Mouse (Mus musculus): ENCODE measurements around the gene Rap1a. TPM values are rescaled to one million over a fixed set of nuclear protein-coding genes. Genes with fewer than 3 reads are reported as not detected.
A peak's percentile ranks its signal among the peaks of the same experiment; 100 is the strongest.

The Rap1a gene
- polyA plus RNA-seq, 1 experiment = 6.9 TPM

DNA sequence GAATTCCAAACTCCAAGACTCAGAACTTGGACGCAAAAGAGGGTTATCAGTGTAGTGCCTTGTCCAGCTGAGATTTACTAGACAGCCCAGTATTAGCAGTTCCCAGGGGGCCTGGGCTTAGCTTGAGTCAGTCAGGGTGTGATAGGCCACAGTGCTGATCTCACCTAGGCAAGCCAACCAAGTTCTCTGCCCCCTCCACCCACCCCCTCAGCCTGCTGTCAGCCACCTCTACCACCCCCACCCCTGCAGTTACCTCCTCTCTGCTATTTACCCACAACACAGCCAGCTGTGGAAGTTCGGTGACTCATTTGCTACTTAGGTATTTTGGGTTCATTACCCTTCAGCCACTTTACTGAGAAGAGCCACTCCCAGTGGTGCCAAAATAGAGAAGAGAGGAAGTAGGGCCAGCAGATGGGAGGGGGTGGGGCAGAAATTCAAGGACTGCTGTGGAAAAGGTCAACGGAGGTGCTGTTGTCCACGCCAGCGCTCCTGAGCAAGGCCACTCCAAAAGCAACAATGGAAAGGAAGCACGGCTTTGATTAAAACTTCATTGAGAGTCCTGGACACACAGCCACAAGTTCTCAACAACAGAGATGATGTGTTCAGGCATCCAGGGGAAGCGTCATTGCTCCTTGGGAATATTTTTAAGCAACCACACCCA lies 24.5 kb upstream of the Rap1a start:
- no peaks in the 10 kb centered on the region for H3K36me3 ChIP-seq (ENCODE audit: control insufficient read depth, insufficient read depth, low read length)
- TF ChIP-seq POLR2A (IDR thresholded peaks at IDR 0.05; ENCODE audit: control insufficient read depth, low read depth, low read length) = no peak
- TF ChIP-seq CTCF (IDR thresholded peaks at IDR 0.05; ENCODE audit: control insufficient read depth, insufficient read depth, insufficient replicate concordance, low read depth, low read length) = no peak
- H3K4me1 ChIP-seq (ENCODE audit: control insufficient read depth, insufficient read depth, low read length) = no peaks in the 10 kb centered on the region; the same call in 1 of the 2 replicates
- no peak overlapping the region for H3K4me3 ChIP-seq (ENCODE audit: control insufficient read depth, low read depth, low read length)
- H3K27ac ChIP-seq (ENCODE audit: control insufficient read depth, insufficient read depth, low read depth, low read length) = no peak overlapping the region
- H3K27me3 ChIP-seq (ENCODE audit: control insufficient read depth, insufficient read depth, low read length) = no peaks in the 10 kb centered on the region

DNA sequence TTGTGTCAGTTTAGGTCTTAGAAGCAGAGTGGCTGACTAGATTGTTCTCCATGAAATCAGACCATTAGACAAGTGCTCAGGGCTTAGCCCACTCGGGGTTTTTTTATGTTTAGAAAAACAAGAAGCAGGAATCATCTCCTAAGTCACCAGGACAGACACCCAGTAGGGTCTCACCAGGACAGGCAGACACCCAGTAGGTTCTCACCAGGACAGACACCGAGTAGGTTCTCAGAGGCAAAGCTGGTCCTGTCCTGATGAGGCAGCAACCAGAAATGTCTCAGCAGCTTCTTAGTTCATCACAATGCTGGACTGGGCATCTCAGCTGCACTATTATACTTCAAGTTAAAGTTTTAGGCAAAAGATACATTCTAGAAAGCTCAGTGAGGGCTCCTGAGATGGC lies 23.6 kb upstream of the Rap1a start:
- no peak overlapping the region for H3K4me3 ChIP-seq (ENCODE audit: control insufficient read depth, low read depth, low read length)
- no peaks in the 10 kb centered on the region for H3K27me3 ChIP-seq (ENCODE audit: control insufficient read depth, insufficient read depth, low read length)
- TF ChIP-seq POLR2A (IDR thresholded peaks at IDR 0.05; ENCODE audit: control insufficient read depth, low read depth, low read length) (no peak), CTCF (IDR thresholded peaks at IDR 0.05; ENCODE audit: control insufficient read depth, insufficient read depth, insufficient replicate concordance, low read depth, low read length) (no peak)
- H3K4me1 ChIP-seq (ENCODE audit: control insufficient read depth, insufficient read depth, low read length) = no peaks in the 10 kb centered on the region; the same call in 1 of the 2 replicates
- H3K36me3 ChIP-seq (ENCODE audit: control insufficient read depth, insufficient read depth, low read length) = no peaks in the 10 kb centered on the region
- peak overlapping the region; percentile 30; the same call in 1 of the 2 replicates for H3K27ac ChIP-seq (ENCODE audit: control insufficient read depth, insufficient read depth, low read depth, low read length)

DNA sequence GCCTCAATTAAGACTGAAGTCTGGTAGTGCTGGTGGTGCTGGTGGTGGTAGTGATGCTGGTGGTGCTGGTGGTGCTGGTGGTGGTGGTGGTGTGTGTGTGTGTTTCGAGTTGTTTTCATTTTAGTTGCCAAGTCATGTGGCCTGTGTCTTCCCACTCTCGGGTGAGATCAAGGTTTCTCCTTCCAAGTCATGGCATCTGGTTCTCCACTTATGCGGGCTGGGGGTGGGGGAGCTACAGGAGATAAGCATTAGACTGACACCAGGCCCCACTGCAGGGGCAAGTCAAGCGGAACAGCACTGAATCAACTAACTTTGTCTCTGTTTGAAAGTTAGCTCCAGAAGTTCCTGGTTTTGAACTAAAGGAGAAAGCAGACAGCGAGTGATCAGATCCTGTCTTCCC lies 23.0 kb upstream of the Rap1a start:
- Histone ChIP-seq H3K4me1 (ENCODE audit: control insufficient read depth, insufficient read depth, low read length) (no peaks in the 10 kb centered on the region; the same call in 1 of the 2 replicates), H3K27ac (ENCODE audit: control insufficient read depth, insufficient read depth, low read depth, low read length) (no peak overlapping the region), H3K36me3 (ENCODE audit: control insufficient read depth, insufficient read depth, low read length) (no peaks in the 10 kb centered on the region), H3K4me3 (ENCODE audit: control insufficient read depth, low read depth, low read length) (no peak overlapping the region), H3K27me3 (ENCODE audit: control insufficient read depth, insufficient read depth, low read length) (no peaks in the 10 kb centered on the region)
- TF ChIP-seq CTCF (IDR thresholded peaks at IDR 0.05; ENCODE audit: control insufficient read depth, insufficient read depth, insufficient replicate concordance, low read depth, low read length) (no peak), POLR2A (IDR thresholded peaks at IDR 0.05; ENCODE audit: control insufficient read depth, low read depth, low read length) (no peak)

DNA sequence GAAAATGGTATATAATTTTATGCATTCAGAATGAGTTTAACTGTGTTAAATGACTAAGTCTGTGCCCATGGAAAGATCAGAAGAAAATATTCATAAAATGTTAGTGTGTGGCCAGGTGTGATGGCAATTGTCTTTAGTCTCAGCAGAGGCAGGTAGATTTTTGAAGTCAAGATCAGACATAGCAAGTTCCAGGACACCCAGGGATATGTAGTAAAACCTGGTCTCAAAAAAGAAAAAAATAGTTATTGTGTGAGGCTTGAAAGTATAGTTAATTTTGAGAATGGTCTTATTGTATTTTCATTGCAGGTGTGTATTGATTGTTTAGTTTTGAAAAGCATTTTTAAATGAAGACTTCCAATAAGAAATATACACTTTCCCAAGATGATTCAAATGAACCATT lies 22.5 kb upstream of the Rap1a start:
- H3K4me1 ChIP-seq (ENCODE audit: control insufficient read depth, insufficient read depth, low read length) = peaks cover 1% of the 10 kb centered on the region
- H3K27ac ChIP-seq (ENCODE audit: control insufficient read depth, insufficient read depth, low read depth, low read length) = no peak overlapping the region
- no peak overlapping the region for H3K4me3 ChIP-seq (ENCODE audit: control insufficient read depth, low read depth, low read length)
- no peaks in the 10 kb centered on the region for H3K27me3 ChIP-seq (ENCODE audit: control insufficient read depth, insufficient read depth, low read length)
- no peaks in the 10 kb centered on the region for H3K36me3 ChIP-seq (ENCODE audit: control insufficient read depth, insufficient read depth, low read length)
- TF ChIP-seq POLR2A (IDR thresholded peaks at IDR 0.05; ENCODE audit: control insufficient read depth, low read depth, low read length) (no peak), CTCF (IDR thresholded peaks at IDR 0.05; ENCODE audit: control insufficient read depth, insufficient read depth, insufficient replicate concordance, low read depth, low read length) (no peak)

DNA sequence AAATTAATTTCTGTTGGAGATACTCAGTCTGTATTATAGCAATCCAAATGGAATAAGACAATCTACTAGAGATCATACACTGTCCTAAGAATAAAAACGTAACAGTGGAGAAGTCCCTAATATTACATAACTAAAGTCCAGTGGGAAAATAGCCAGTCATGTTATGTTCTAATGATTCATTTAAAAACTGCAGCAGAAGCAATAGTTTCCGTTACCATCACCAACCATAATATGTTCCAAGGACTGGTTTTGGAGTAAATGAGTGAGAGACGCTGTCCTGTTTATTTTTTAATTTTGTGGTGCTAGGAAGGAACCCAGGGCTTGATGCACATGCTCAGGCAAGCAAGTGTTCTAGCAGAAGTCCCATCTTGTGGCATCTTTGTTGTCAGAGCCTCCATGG lies 20.4 kb upstream of the Rap1a start:
- Histone ChIP-seq H3K27me3 (ENCODE audit: control insufficient read depth, insufficient read depth, low read length) (no peaks in the 10 kb centered on the region), H3K4me3 (ENCODE audit: control insufficient read depth, low read depth, low read length) (no peak overlapping the region), H3K4me1 (ENCODE audit: control insufficient read depth, insufficient read depth, low read length) (peaks cover 4% of the 10 kb centered on the region), H3K36me3 (ENCODE audit: control insufficient read depth, insufficient read depth, low read length) (no peaks in the 10 kb centered on the region), H3K27ac (ENCODE audit: control insufficient read depth, insufficient read depth, low read depth, low read length) (no peak overlapping the region)
- no peak for TF ChIP-seq POLR2A (IDR thresholded peaks at IDR 0.05; ENCODE audit: control insufficient read depth, low read depth, low read length)
- TF ChIP-seq CTCF (IDR thresholded peaks at IDR 0.05; ENCODE audit: control insufficient read depth, insufficient read depth, insufficient replicate concordance, low read depth, low read length) = no peak

DNA sequence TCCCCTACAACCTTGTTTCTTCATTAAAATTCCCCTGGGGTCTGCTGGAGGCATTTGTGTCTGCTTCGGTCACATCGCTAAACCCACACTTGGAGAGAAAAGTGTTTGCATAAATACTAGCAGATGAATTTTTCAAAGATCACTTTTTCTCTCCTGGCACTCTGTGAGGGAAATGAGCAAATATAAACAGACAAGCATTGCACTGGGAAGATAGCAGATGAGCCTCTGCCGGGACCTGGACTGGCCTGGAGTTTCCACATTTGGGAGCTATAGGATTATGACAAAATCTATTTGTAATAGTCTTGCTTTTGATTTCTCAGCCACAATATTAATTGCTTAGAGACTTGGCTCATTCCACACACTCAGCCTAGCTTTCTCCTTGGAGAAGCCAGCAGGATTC lies 19.1 kb upstream of the Rap1a start:
- Histone ChIP-seq H3K36me3 (ENCODE audit: control insufficient read depth, insufficient read depth, low read length) (no peaks in the 10 kb centered on the region), H3K4me3 (ENCODE audit: control insufficient read depth, low read depth, low read length) (no peak overlapping the region), H3K27ac (ENCODE audit: control insufficient read depth, insufficient read depth, low read depth, low read length) (no peak overlapping the region), H3K27me3 (ENCODE audit: control insufficient read depth, insufficient read depth, low read length) (no peaks in the 10 kb centered on the region), H3K4me1 (ENCODE audit: control insufficient read depth, insufficient read depth, low read length) (peaks cover 4% of the 10 kb centered on the region)
- TF ChIP-seq POLR2A (IDR thresholded peaks at IDR 0.05; ENCODE audit: control insufficient read depth, low read depth, low read length) = no peak
- no peak for TF ChIP-seq CTCF (IDR thresholded peaks at IDR 0.05; ENCODE audit: control insufficient read depth, insufficient read depth, insufficient replicate concordance, low read depth, low read length)

DNA sequence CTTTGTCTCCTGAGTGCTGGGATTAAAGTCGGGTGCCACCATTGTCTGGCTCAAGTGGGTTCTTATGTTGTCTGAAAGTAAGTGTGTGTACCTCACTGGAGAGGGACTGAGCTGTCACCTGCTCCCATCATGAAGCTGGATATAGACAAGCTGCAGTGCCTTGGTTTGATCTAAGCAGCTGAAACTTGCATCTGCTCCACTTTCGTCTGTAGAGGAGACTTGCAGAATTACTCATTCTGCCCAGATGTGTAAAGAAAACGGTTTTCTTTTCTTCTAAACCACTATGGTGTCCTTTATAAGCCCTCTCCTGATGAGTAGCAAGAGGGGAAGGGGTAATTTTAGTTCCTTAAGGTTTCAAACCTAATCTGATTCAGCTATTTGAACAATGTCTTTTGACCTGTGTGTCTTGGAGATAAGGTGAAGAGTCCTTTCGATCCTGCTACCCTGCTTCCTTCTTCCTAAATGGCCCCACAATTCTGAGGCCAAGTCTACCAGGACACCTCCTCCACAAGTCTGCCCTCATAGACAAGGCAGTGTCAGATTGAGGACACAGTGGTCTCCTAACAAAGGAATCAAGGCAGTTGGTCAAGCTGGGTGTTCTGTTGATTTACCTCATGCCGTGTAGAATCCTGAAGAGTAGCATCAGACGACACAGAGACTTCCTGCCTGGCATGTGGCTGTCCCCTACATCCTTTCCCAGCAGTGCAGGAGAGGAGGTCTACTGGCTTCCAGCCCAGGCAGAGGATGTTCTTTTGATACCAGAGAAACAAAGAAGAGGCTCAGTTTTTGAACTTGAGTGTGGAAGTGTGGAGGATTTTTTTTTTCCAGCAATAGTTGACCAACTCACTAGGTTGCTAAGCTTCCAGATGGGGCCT lies 17.2 kb upstream of the Rap1a start:
- no peak for TF ChIP-seq POLR2A (IDR thresholded peaks at IDR 0.05; ENCODE audit: control insufficient read depth, low read depth, low read length)
- H3K4me1 ChIP-seq (ENCODE audit: control insufficient read depth, insufficient read depth, low read length) = peaks cover 4% of the 10 kb centered on the region
- H3K4me3 ChIP-seq (ENCODE audit: control insufficient read depth, low read depth, low read length) = no peak overlapping the region
- peak overlapping the region; percentile 39 for H3K27ac ChIP-seq (ENCODE audit: control insufficient read depth, insufficient read depth, low read depth, low read length)
- no peaks in the 10 kb centered on the region for H3K36me3 ChIP-seq (ENCODE audit: control insufficient read depth, insufficient read depth, low read length)
- H3K27me3 ChIP-seq (ENCODE audit: control insufficient read depth, insufficient read depth, low read length) = no peaks in the 10 kb centered on the region

Measured in testis, adult 2 months (tissue).